Mouse (Mus musculus) heart, postnatal 0 days (tissue): ENCODE measurements around the gene Acot8.

Experiments
- CTCF ChIP-seq: IDR thresholded peaks from 2 replicates; pipeline ENCODE4 v1.5.1; 2016; ENCODE audit warnings: antibody characterized with exemption, control low read depth, low read depth
- EP300 ChIP-seq: IDR thresholded peaks from 2 replicates; pipeline ENCODE4 v1.6.1; 2016; ENCODE audit warnings: antibody characterized with exemption, low read depth

DNA sequence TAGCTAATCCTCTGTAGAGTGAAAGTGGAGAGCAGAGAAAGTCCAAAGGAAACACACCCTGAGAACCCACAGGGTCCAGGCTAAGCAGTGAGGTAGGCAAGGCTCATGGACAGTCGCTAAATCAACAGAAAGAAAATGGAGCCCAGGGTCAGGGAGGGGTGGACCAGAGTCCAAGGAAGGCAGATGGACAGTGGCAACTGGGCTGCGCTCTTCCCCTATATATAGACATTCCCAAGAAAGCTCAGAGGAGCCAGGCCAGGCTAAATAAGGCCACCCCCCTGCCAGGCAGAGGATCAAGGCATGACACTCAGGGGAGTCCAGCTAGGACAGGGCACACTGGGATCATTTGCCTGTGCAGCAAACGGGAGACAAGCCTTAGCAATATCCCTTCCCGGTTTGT lies 22.8 kb downstream of the Acot8 start:
- TF ChIP-seq CTCF (no peak), EP300 (no peak)
